Mouse (Mus musculus) liver, embryonic 12.5 days (tissue): ENCODE measurements around the gene Mtmr11. TPM values are rescaled to one million over a fixed set of nuclear protein-coding genes. Genes with fewer than 3 reads are reported as not detected.
"Not testable (repeated sequence)": the region's sequence is repeated elsewhere in the genome, so short reads cannot be mapped to it uniquely, and the experiment has no call there.

Experiments used
- ATAC-seq: fragments of 200-750 bp; cut with Nextera tagmentation; 2 replicates; pipeline ENCODE4 v1.8.0; 2017; ENCODE audit warnings: moderate number of reproducible peaks, mild to moderate bottlenecking, moderate library complexity
- H3K27ac ChIP-seq: fragments of 300-500 bp; sonication (generic); 2 replicates; pipeline ENCODE4 v1.5.1; 2016; ENCODE audit warnings: mild to moderate bottlenecking
- H3K27me3 ChIP-seq: fragments of 300-500 bp; sonication (generic); replicated peaks from 2 replicates; pipeline ENCODE4 v1.6.1; 2016; ENCODE audit warnings: mild to moderate bottlenecking, moderate library complexity
- H3K36me3 ChIP-seq: fragments of 300-500 bp; sonication (generic); 2 replicates; pipeline ENCODE4 v1.6.1; 2016; ENCODE audit warnings: mild to moderate bottlenecking, moderate library complexity
- H3K4me1 ChIP-seq: fragments of 300-500 bp; sonication (generic); 2 replicates; pipeline ENCODE4 v1.6.1; 2016
- H3K4me2 ChIP-seq: fragments of 300-500 bp; sonication (generic); 2 replicates; pipeline ENCODE4 v1.6.1; 2016; ENCODE audit warnings: mild to moderate bottlenecking, moderate library complexity
- H3K4me3 ChIP-seq: fragments of 300-500 bp; sonication (generic); 2 replicates; pipeline ENCODE4 v1.5.1; 2016; ENCODE audit warnings: mild to moderate bottlenecking, moderate library complexity
- H3K9ac ChIP-seq: fragments of 300-500 bp; sonication (generic); 2 replicates; pipeline ENCODE4 v1.6.1; 2016; ENCODE audit warnings: mild to moderate bottlenecking, moderate library complexity
- H3K9me3 ChIP-seq: fragments of 300-500 bp; sonication (generic); replicated peaks from 2 replicates; pipeline ENCODE4 v1.6.1; 2016; ENCODE audit warnings: mild to moderate bottlenecking, moderate library complexity
- WGBS: fragments of 180-500 bp; shearing (Covaris S2); methylation state at CpG from one replicate; pipeline ENCODE4 v1.1.7; 2016; ENCODE audit not compliant: insufficient replicate concordance; 5-methylcytosine and 5-hydroxymethylcytosine counted together
- polyA plus RNA-seq: library from polyadenylated mRNA; unstranded; fragments of >200 nt; fragmentation: Nextera tagmentation; extraction: Ambion mirVana; gene quantifications from 2 replicates; pipeline ENCODE4 v1.2.1, GENCODE M21; 2016

Mtmr11 gene
- polyA plus RNA-seq, 1 experiment from 2014 or later, result 2.4 TPM

GRCm38 (mm10) chr3:96195616-96196313, 34.0 kb downstream of the Mtmr11 start:
- 86% methylated on average over 11 of the region's 11 CpGs for WGBS
- Histone ChIP-seq H3K4me1 (peaks cover 32% of the 10 kb centered on the region), H3K9ac (no peak overlapping the region), H3K27me3 (peaks cover 12% of the 10 kb centered on the region; the same call in 1 of the 2 replicates), H3K4me3 (no peak overlapping the region; the same call in 1 of the 2 replicates), H3K9me3 (0 out of 2 replicates have a peak, but pooled peaks cover 5% of the 10 kb centered on the region), H3K4me2 (peak overlapping the region; percentile 99), H3K27ac (no peak overlapping the region), H3K36me3 (peaks cover 6% of the 10 kb centered on the region; the same call in 1 of the 2 replicates)
- no peak for ATAC-seq

- 16% methylated on average over 27 of the region's 27 CpGs for WGBS
- H3K27me3 ChIP-seq, result peaks cover 12% of the 10 kb centered on the region; the same call in 1 of the 2 replicates
- H3K27ac ChIP-seq, result peak overlapping the region; percentile 92
- ATAC-seq, result no peak; the same call in 1 of the 2 replicates
- H3K9me3 ChIP-seq, result 0 out of 2 replicates have a peak, but pooled peaks cover 5% of the 10 kb centered on the region
- H3K4me2 ChIP-seq, result peak overlapping the region; percentile 99
- H3K36me3 ChIP-seq, result peaks cover 6% of the 10 kb centered on the region; the same call in 1 of the 2 replicates
- H3K9ac ChIP-seq, result peak overlapping the region; percentile 88
- peaks cover 32% of the 10 kb centered on the region for H3K4me1 ChIP-seq
- H3K4me3 ChIP-seq, result peak overlapping the region; percentile 70
These were observed 34.8 kb downstream of the Mtmr11 start for GRCm38 (mm10) chr3:96196437-96197128.

DNA sequence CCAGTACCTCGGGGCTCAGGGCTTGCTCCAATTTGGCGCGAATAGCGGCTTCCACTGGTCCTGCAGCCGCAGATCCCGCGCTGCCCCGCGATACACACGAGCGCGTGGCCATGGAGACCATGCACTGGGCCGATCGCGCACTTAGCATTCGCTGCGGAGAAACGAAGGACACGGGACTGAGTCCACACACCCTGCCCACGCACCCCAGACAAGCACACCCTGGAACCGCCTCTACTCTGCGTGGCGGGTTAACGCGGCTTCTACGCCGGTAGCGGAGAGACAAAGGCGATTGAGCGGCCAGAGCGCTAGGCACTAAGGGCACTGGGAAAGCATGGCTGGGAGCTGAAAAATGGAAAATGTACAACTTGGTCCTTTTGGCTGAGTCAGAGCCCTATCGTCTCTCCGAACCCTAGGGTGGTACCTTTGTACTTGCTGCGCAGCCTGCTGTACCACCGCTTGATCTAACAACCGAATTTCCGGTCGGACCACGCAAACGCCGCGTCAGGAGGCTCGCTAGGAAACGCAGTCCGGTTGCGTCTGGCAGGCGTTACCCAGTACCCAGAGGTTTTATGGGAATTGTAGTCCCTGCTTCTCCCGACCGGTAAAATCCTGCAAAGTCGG, 35.4 kb downstream of the Mtmr11 start:
- Histone ChIP-seq H3K9me3 (0 out of 2 replicates have a peak, but pooled peaks cover 5% of the 10 kb centered on the region), H3K4me1 (peaks cover 32% of the 10 kb centered on the region), H3K27ac (peak overlapping the region; percentile 92), H3K4me2 (peak overlapping the region; percentile 99), H3K9ac (peak overlapping the region; percentile 88), H3K4me3 (peak overlapping the region; percentile 70), H3K36me3 (peaks cover 6% of the 10 kb centered on the region; the same call in 1 of the 2 replicates), H3K27me3 (peaks cover 12% of the 10 kb centered on the region; the same call in 1 of the 2 replicates)
- peak; percentile 89 for ATAC-seq
- WGBS, result under 1% methylated on average over 50 of the region's 50 CpGs

- H3K4me2 ChIP-seq, result peak overlapping the region; percentile 99
- WGBS, result 3% methylated on average over 6 of the region's 6 CpGs
- H3K9ac ChIP-seq, result peak overlapping the region; percentile 45
- peaks cover 9% of the 10 kb centered on the region; the same call in 1 of the 2 replicates for H3K27me3 ChIP-seq
- peaks cover 32% of the 10 kb centered on the region for H3K4me1 ChIP-seq
- H3K27ac ChIP-seq, result peak overlapping the region; percentile 82
- 0 out of 2 replicates have a peak, but pooled peaks cover 5% of the 10 kb centered on the region for H3K9me3 ChIP-seq
- H3K36me3 ChIP-seq, result peaks cover 6% of the 10 kb centered on the region; the same call in 1 of the 2 replicates
- peak overlapping the region; percentile 70 for H3K4me3 ChIP-seq
- peak; percentile 36 for ATAC-seq
These were observed 36.4 kb downstream of the Mtmr11 start for GRCm38 (mm10) chr3:96198181-96198580.

GRCm38 (mm10) chr3:96198601-96199251, 36.9 kb downstream of the Mtmr11 start:
- not testable (repeated sequence) for H3K36me3 ChIP-seq, H3K27me3 ChIP-seq, H3K4me3 ChIP-seq, H3K9me3 ChIP-seq, ATAC-seq
- peaks cover 32% of the 10 kb centered on the region for H3K4me1 ChIP-seq
- 12% methylated on average over 8 of the region's 8 CpGs for WGBS
- H3K4me2 ChIP-seq, result peak overlapping the region; percentile 99
- H3K27ac ChIP-seq, result 0 out of 2 replicates have a peak overlapping the region, but pooled peaks have one; percentile 21
- 0 out of 2 replicates have a peak overlapping the region, but pooled peaks have one; percentile 41 for H3K9ac ChIP-seq

DNA sequence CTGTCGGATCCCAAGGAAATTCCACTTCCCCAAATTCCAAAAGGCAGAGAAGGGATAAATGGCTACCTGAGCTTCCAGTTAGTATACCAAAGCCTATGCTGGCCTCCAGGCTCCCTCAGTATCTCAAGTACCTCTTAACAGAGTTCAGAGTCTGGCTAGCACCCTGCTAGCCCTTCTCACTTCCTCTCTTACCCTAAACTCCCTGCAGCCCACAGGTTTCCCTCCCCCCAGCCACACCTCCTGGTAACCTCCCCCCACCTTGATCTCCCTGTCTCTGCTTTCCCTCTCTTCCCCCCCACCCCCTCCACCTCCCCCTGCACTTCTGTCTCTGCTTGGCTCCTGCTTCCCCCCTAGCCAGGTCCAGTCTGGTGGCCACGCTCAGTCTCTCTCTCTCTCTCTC, 37.9 kb downstream of the Mtmr11 start:
- H3K4me2 ChIP-seq, result no peak overlapping the region
- no peak for ATAC-seq
- H3K36me3 ChIP-seq, result peaks cover 6% of the 10 kb centered on the region; the same call in 1 of the 2 replicates
- no peak overlapping the region for H3K4me3 ChIP-seq
- H3K4me1 ChIP-seq, result peaks cover 32% of the 10 kb centered on the region
- no peak overlapping the region for H3K27ac ChIP-seq
- H3K9ac ChIP-seq, result no peak overlapping the region
- WGBS, result 41% methylated on average over 2 of the region's 2 CpGs
- H3K27me3 ChIP-seq, result no peaks in the 10 kb centered on the region
- H3K9me3 ChIP-seq, result 0 out of 2 replicates have a peak, but pooled peaks cover 5% of the 10 kb centered on the region

DNA sequence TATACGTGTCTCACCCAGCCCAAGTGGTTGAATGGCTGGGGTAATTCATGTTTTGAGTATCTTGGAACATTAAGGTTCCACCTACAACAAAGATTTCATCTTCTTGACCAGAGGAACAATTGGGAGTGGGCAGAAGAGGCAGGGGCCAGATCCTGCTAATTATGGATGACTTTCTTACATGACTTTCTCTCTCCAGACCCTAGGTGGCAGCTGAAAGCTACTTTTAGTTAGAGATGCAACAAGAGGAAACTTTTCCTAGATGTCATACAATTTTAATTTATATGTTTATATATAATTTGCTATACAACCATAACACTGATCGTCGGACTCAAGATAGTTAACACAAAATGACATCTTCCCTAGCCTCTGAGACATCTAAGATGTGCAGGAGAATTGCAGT, 46.0 kb downstream of the Mtmr11 start:
- Histone ChIP-seq H3K4me3 (no peak overlapping the region), H3K9ac (no peak overlapping the region), H3K9me3 (no peaks in the 10 kb centered on the region), H3K4me2 (no peak overlapping the region), H3K4me1 (no peaks in the 10 kb centered on the region), H3K36me3 (no peaks in the 10 kb centered on the region), H3K27ac (no peak overlapping the region), H3K27me3 (peaks cover 12% of the 10 kb centered on the region)
- WGBS, result 75% methylated on average over 3 of the region's 3 CpGs
- ATAC-seq, result no peak

GRCm38 (mm10) chr3:96209242-96209641, 47.4 kb downstream of the Mtmr11 start:
- Histone ChIP-seq H3K9ac (no peak overlapping the region), H3K27me3 (peaks cover 12% of the 10 kb centered on the region), H3K36me3 (no peaks in the 10 kb centered on the region), H3K4me2 (no peak overlapping the region), H3K9me3 (no peaks in the 10 kb centered on the region), H3K4me3 (no peak overlapping the region), H3K27ac (no peak overlapping the region), H3K4me1 (no peaks in the 10 kb centered on the region)
- 31% methylated on average over 15 of the region's 15 CpGs for WGBS
- no peak for ATAC-seq

GRCm38 (mm10) chr3:96219191-96219641, 57.4 kb downstream of the Mtmr11 start:
- H3K36me3 ChIP-seq, result no peaks in the 10 kb centered on the region
- peak overlapping the region; percentile 85 for H3K4me2 ChIP-seq
- H3K27ac ChIP-seq, result peak overlapping the region; percentile 99
- no peaks in the 10 kb centered on the region for H3K9me3 ChIP-seq
- peak overlapping the region; percentile 94 for H3K9ac ChIP-seq
- ATAC-seq, result no peak
- peaks cover 52% of the 10 kb centered on the region for H3K4me1 ChIP-seq
- 0 out of 2 replicates have a peak, but pooled peaks cover 3% of the 10 kb centered on the region for H3K27me3 ChIP-seq
- under 1% methylated on average over 12 of the region's 12 CpGs for WGBS
- peak overlapping the region; percentile 66 for H3K4me3 ChIP-seq

DNA sequence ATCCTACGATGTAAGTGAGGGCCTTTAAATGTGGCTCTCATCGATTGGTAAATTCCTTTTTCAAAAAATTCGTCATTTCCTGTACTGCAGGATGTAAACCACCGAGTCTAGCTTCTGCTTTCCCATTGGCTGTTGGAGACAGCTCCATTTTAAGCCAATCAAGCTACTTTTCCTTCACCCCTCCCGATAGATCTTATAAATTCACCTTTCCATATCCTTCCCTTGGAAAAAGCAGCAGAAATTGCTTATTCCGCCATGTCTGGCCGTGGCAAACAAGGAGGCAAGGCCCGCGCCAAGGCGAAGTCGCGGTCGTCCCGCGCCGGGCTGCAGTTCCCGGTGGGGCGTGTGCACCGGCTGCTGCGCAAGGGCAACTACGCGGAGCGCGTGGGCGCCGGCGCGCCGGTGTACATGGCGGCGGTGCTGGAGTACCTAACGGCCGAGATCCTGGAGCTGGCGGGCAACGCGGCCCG, 57.9 kb downstream of the Mtmr11 start, which contains the start of the genes Bola1 and Hist2h2ab:
TSS of gene Bola1 (minus strand) at position 49 of the 470 bp plus-strand sequence.
TSS of gene Hist2h2ab (plus strand) at position 205 of the 470 bp plus-strand sequence.
- Histone ChIP-seq H3K9me3 (no peaks in the 10 kb centered on the region), H3K4me3 (peak within 1 kb of the TSS; percentile 66), H3K4me2 (peak within 1 kb of the TSS; percentile 85), H3K27me3 (0 out of 2 replicates have a peak, but pooled peaks cover 3% of the 10 kb centered on the region), H3K27ac (peak within 1 kb of the TSS; percentile 99), H3K36me3 (no peaks in the 10 kb centered on the region), H3K4me1 (peaks cover 56% of the 10 kb centered on the region), H3K9ac (peak within 1 kb of the TSS; percentile 94)
- under 1% methylated on average over 37 of the region's 37 CpGs for WGBS
- ATAC-seq, result peak; percentile 69
